Mouse (Mus musculus) forebrain, embryonic 15.5 days (tissue): ENCODE data around the gene Ddc. TPM values are rescaled to one million over a fixed set of nuclear protein-coding genes. Genes with fewer than 3 reads are reported as not detected.
A peak's percentile ranks its signal among the peaks of the same experiment; 100 is the strongest.

Experiments
- ATAC-seq: fragments of 200-750 bp; cut with Nextera tagmentation; replicated peaks from 2 replicates; pipeline ENCODE4 v1.8.0; 2017; ENCODE audit warnings: mild to moderate bottlenecking, moderate TSS enrichment, moderate library complexity
- H3K27ac ChIP-seq: fragments of 300-500 bp; sonication (generic); replicated peaks from 2 replicates; pipeline ENCODE4 v1.5.1; 2015; ENCODE audit warnings: mild to moderate bottlenecking, inconsistent platforms
- H3K27me3 ChIP-seq: fragments of 300-500 bp; sonication (generic); 2 replicates; pipeline ENCODE4 v1.6.1; 2015; ENCODE audit warnings: inconsistent platforms
- H3K36me3 ChIP-seq: fragments of 300-500 bp; sonication (generic); 2 replicates; pipeline ENCODE4 v1.6.1; 2015; ENCODE audit warnings: mild to moderate bottlenecking, inconsistent platforms
- H3K4me1 ChIP-seq: fragments of 300-500 bp; sonication (generic); 2 replicates; pipeline ENCODE4 v1.6.1; 2015; ENCODE audit warnings: inconsistent platforms
- H3K4me2 ChIP-seq: fragments of 300-500 bp; sonication (generic); replicated peaks from 2 replicates; pipeline ENCODE4 v1.6.1; 2015; ENCODE audit warnings: mild to moderate bottlenecking, inconsistent platforms
- H3K4me3 ChIP-seq: fragments of 300-500 bp; sonication (generic); 2 replicates; pipeline ENCODE4 v1.5.1; 2015; ENCODE audit warnings: mild to moderate bottlenecking, inconsistent platforms
- H3K9ac ChIP-seq: fragments of 300-500 bp; sonication (generic); replicated peaks from 2 replicates; pipeline ENCODE4 v1.6.1; 2015; ENCODE audit warnings: mild to moderate bottlenecking, inconsistent platforms
- H3K9me3 ChIP-seq: fragments of 300-500 bp; sonication (generic); 2 replicates; pipeline ENCODE4 v1.6.1; 2016; ENCODE audit warnings: inconsistent platforms
- WGBS: fragments of 180-500 bp; shearing (Covaris S2); methylation state at CpG from one replicate; pipeline ENCODE4 v1.1.7; 2015; ENCODE audit warnings: mixed read lengths; 5-methylcytosine and 5-hydroxymethylcytosine counted together
- polyA plus RNA-seq: library from polyadenylated mRNA; unstranded; fragments of >200 nt; fragmentation: Nextera tagmentation; extraction: Ambion mirVana; gene quantifications from 2 replicates; pipeline ENCODE4 v1.2.1, GENCODE M21; 2015

Gene Ddc
- polyA plus RNA-seq, 1 experiment from 2014 or later: 6.9 TPM

DNA sequence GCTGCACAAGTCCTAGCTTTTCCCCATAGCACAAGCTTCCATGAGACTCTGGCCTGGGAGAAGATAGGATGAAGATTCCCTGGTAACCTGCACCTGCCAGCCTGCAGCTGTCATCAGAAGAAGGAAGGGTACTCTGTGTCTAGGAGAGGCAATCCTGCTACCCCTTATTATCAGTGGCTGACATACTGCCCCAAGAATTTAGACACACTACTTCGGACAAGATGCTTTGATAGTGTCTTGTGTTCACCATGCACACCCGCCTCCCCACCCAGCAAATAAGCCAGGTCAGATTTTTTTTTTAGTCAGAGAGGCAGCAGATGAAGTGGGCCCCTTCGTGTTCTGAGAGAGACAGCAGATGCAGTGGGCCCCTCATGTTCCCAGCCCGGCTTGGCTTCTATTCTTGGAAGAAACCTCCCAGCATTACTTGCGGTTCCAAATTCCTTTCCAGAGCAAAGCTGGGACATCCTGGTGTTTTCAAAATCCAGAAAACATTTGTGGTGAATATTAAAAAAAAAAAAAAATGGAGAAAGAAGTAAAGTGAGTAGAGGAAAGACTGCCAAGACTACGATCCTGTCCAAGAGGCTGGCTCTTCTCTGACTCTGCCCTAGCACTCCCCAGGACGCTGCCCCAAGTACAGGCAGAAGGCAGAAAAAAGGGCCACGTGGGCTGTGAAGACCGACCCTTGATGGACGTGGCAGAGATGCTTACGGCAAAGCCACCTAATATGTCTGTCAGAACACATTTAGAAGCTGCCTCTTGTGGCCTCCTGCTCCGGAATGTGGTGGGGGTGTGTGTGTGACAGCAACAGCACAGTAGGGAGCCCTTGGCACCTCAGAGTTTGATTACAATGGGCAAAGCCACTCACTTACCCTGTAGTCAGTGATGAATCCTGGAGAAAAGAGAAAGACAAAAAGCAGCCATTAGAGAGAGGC is 73.7 kb downstream of the Ddc start:
- Histone ChIP-seq H3K4me1 (peaks cover 43% of the 10 kb centered on the region), H3K36me3 (no peaks in the 10 kb centered on the region), H3K27ac (no peak overlapping the region; the same call in 1 of the 2 replicates), H3K4me3 (no peak overlapping the region), H3K27me3 (no peaks in the 10 kb centered on the region), H3K4me2 (no peak overlapping the region), H3K9ac (no peak overlapping the region), H3K9me3 (no peaks in the 10 kb centered on the region)
- WGBS: 32% methylated on average over 12 of the region's 12 CpGs
- ATAC-seq: no peak

DNA sequence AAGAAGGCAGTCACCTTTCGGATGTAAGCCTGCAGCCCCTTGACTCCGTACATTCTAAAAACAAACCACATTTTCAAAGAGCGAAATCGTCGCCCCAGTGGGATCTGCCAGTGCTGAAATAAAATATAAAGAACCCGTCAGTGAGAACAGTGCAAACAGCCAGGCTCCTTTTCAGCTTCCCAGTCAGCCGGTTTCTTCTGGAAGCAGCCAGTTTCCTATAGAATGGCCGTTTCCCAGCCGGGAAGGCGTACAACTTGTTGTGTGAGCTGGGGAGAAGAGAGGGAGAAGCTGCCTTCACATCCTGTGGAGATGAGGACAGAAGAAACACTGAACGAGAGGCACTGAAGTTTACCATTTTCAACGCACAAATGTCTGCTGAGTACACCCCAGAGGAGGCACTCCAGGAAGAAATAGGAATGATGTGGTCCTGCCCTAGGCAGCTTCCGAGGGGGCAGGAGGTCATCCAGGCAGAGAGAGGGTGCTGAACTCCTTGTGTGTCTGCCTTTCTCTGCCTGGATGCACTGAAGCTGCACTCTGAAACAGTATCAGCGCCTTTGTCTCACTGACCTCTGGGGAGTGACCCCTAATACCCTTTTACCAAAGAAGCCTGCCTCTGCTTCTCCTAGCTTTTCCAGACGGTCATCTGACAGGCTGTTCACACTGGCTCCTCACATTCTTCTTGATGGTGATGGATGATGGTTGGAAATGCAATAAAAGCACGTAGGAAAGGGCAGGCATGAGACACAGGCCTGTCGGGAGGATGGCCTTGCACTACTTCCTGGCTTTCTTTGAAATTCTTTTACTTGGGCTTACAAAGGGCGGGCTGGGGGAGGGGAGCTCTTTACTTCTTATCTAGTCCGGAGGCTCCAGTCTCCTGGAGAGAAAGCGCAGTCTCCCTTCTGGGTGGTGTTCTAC is 75.5 kb downstream of the Ddc start:
- Histone ChIP-seq H3K4me2 (peak overlapping the region; percentile 41), H3K9ac (peak overlapping the region; percentile 37), H3K4me1 (peaks cover 32% of the 10 kb centered on the region), H3K4me3 (peak overlapping the region; percentile 23), H3K27me3 (no peaks in the 10 kb centered on the region), H3K9me3 (no peaks in the 10 kb centered on the region), H3K27ac (peak overlapping the region; percentile 57), H3K36me3 (no peaks in the 10 kb centered on the region)
- ATAC-seq: peak; percentile 20; the same call in 1 of the 2 replicates
- 11% methylated on average over 20 of the region's 20 CpGs for WGBS

DNA sequence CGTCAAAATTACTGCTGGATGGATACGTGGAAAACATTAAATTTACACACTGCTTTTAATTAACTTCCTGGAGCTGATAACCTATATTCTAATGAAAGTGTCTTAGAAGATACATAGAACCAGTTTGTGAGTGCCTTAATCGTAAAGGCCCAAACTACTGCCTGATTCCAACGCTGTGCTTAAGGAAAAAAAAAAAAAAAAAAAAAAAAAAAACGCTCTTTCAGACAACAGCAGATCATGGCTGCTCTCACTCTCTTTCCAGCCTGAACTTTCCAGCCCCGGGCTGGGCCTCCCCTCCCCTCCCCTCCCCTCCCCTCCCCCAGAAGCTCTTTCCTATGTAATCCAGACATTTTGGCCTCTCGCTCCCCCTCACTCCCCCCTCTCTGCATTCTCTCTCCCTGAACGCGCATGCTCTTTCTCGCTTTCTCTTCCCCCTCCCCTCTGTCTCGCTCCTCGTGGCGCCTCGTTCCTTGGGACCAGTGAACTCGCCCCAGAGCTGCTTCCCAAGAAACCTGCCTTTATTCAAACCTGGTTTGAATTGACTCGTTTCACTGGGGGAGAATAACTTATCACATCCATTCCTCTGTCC is 76.5 kb downstream of the Ddc start:
- Histone ChIP-seq H3K4me2 (peak overlapping the region; percentile 41), H3K4me3 (peak overlapping the region; percentile 23), H3K27me3 (no peaks in the 10 kb centered on the region), H3K36me3 (no peaks in the 10 kb centered on the region), H3K27ac (peak overlapping the region; percentile 57), H3K4me1 (peaks cover 32% of the 10 kb centered on the region), H3K9me3 (no peaks in the 10 kb centered on the region), H3K9ac (peak overlapping the region; percentile 37)
- peak; percentile 84 for ATAC-seq
- 5% methylated on average over 15 of the region's 16 CpGs for WGBS

DNA sequence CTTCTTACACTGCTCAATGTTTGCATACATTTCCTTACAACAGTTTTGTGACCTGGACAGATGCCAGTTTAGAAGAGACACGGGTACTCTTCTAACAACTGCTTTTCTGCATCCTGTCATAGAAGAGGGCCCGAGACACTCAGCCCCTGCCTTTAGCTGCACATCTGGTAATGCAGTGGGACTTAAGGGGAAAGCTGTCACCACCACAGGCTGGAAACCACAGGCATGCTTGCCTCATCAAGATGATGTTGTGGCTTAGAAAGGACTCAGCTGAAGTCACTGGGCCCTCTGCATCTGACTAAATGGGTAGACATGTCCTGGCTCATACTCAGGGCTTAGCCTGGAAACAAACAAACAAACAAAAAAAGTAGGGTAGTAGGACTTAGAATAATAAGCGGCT is 77.2 kb downstream of the Ddc start:
- Histone ChIP-seq H3K4me1 (peaks cover 32% of the 10 kb centered on the region), H3K4me3 (no peak overlapping the region), H3K36me3 (no peaks in the 10 kb centered on the region), H3K4me2 (no peak overlapping the region), H3K9ac (no peak overlapping the region), H3K27ac (peak overlapping the region; percentile 11; the same call in 1 of the 2 replicates), H3K9me3 (no peaks in the 10 kb centered on the region), H3K27me3 (no peaks in the 10 kb centered on the region)
- 66% methylated on average over 3 of the region's 3 CpGs for WGBS
- ATAC-seq: peak; percentile 9; the same call in 1 of the 2 replicates

DNA sequence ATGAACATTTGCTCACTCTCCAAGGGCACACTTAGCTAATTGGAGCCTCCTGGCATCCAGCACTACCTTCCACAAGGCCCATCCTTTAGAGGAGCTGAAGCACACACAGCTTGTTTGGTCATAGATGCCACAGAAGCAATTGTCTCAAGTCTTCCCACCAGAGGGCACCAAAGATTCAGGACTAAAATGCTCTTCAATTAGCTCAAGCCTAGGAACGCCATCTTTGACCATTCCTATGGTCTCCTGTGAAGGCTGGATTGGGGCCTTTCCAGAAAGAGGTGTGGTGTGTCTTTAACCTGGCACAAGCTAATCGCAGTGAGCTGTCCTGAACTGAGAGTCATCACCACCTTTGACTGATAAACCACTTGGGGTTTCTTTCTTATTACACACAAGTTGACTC is 77.7 kb downstream of the Ddc start:
- 0 out of 2 replicates have a peak overlapping the region, but pooled peaks have one; percentile 11 for H3K27ac ChIP-seq
- no peak overlapping the region for H3K9ac ChIP-seq
- WGBS: 2% methylated on average over 2 of the region's 2 CpGs
- H3K4me3 ChIP-seq: no peak overlapping the region
- H3K36me3 ChIP-seq: no peaks in the 10 kb centered on the region
- H3K9me3 ChIP-seq: no peaks in the 10 kb centered on the region
- peak; percentile 65 for ATAC-seq
- H3K4me2 ChIP-seq: no peak overlapping the region
- H3K4me1 ChIP-seq: peaks cover 31% of the 10 kb centered on the region
- no peaks in the 10 kb centered on the region for H3K27me3 ChIP-seq

DNA sequence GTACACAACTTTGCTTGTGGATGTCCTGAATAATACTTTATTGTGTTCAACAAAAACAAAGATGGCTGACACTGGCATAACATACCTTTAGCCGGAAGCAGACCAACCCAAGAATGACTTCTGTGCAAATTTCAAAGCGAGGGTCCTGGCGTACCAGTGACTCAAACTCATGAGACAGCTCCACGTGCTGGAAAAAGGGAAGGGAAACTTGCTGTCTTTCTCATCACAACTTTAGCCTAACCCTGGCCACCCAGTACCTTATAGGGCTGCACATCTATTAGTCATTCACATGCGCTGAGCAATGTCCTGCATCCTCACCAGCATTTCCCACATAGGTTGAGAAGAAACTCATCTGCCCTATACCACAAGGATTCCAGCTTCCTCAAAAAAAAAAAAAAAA is 78.7 kb downstream of the Ddc start:
- Histone ChIP-seq H3K9me3 (no peaks in the 10 kb centered on the region), H3K4me1 (peaks cover 22% of the 10 kb centered on the region), H3K4me2 (no peak overlapping the region), H3K27me3 (no peaks in the 10 kb centered on the region), H3K27ac (no peak overlapping the region), H3K4me3 (no peak overlapping the region), H3K9ac (no peak overlapping the region), H3K36me3 (no peaks in the 10 kb centered on the region)
- 97% methylated on average over 5 of the region's 5 CpGs for WGBS
- ATAC-seq: no peak

DNA sequence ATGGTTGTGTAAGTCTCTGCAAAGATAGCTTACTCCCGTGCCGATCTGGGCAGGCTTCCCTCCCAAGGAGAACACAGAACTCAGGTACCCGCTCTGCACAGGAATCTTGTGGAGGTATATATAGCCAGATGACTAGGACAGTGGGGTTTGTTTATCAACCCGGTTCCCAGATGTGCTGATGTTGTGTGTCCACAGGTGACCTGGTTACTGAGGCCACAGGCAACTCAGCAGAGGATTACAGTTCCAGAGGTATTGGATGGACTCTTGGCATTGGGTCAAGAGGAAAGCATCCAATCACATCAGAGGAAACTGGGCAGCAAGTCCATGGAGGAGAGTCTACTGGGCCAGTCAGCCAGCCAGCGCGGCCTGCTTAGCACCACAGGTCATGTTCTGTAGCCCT is 79.1 kb downstream of the Ddc start:
- Histone ChIP-seq H3K36me3 (no peaks in the 10 kb centered on the region), H3K4me1 (peaks cover 22% of the 10 kb centered on the region), H3K4me2 (no peak overlapping the region), H3K9ac (no peak overlapping the region), H3K4me3 (no peak overlapping the region), H3K27ac (no peak overlapping the region), H3K27me3 (no peaks in the 10 kb centered on the region), H3K9me3 (no peaks in the 10 kb centered on the region)
- ATAC-seq: no peak
- WGBS: 92% methylated on average over 6 of the region's 6 CpGs

DNA sequence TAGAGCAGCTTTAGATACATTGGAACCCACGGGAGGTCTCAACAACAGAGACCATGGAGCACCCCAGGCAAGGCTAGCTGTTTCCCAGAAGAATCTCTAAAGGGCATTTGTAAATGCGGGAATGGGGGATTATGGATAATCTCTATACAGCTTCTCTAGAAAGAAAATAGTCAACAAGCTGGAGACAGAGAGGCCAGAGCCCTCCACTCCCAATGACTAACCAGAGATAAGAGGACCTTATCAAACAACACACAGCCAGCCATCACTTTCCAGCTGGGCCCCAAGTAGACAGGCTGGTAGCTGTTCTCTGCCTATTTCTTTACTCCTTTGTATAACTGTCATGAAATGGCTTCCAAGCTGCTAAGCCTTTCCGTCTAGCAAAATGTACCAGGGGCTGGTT is 82.2 kb downstream of the Ddc start:
- Histone ChIP-seq H3K4me1 (peaks cover 1% of the 10 kb centered on the region; the same call in 1 of the 2 replicates), H3K27me3 (no peaks in the 10 kb centered on the region), H3K9ac (no peak overlapping the region), H3K4me2 (no peak overlapping the region), H3K36me3 (no peaks in the 10 kb centered on the region), H3K9me3 (no peaks in the 10 kb centered on the region), H3K27ac (no peak overlapping the region), H3K4me3 (no peak overlapping the region)
- no peak for ATAC-seq
- WGBS: 50% methylated on average over 3 of the region's 3 CpGs

DNA sequence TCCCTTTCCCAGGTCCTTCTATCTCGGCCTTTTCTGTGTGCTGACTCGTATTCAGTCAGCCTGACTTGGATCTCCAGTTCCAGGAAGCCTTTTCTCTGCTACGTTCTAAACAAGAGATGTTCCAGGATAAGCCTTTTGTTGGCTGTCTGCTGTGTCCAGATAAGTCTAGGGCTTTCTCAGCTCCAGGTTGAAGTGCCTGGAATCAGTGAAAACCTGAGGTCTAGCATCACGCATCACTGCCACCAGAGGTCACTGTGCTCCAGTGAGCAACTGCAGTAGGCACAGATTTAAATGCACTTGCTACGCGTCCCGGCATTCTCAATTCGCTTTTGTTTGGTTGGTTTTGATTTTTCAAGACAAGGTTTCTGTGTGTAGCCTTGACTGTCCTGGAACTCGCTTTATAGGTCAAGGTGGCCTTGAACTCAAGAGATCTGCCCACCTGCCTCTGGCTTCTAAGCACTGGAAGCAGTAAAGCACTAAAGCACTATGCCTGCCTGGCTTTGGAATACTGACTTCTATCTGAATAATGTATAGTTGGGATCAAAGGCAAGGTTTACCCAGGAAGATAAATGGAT is 86.0 kb downstream of the Ddc start:
- WGBS: 20% methylated on average over 9 of the region's 9 CpGs
- Histone ChIP-seq H3K27ac (no peak overlapping the region), H3K4me3 (no peak overlapping the region), H3K4me2 (peak overlapping the region; percentile 39), H3K36me3 (no peaks in the 10 kb centered on the region), H3K9ac (peak overlapping the region; percentile 46), H3K27me3 (no peaks in the 10 kb centered on the region), H3K9me3 (no peaks in the 10 kb centered on the region), H3K4me1 (peaks cover 14% of the 10 kb centered on the region)
- ATAC-seq: 0 out of 2 replicates have a peak, but pooled peaks have one; percentile 18

DNA sequence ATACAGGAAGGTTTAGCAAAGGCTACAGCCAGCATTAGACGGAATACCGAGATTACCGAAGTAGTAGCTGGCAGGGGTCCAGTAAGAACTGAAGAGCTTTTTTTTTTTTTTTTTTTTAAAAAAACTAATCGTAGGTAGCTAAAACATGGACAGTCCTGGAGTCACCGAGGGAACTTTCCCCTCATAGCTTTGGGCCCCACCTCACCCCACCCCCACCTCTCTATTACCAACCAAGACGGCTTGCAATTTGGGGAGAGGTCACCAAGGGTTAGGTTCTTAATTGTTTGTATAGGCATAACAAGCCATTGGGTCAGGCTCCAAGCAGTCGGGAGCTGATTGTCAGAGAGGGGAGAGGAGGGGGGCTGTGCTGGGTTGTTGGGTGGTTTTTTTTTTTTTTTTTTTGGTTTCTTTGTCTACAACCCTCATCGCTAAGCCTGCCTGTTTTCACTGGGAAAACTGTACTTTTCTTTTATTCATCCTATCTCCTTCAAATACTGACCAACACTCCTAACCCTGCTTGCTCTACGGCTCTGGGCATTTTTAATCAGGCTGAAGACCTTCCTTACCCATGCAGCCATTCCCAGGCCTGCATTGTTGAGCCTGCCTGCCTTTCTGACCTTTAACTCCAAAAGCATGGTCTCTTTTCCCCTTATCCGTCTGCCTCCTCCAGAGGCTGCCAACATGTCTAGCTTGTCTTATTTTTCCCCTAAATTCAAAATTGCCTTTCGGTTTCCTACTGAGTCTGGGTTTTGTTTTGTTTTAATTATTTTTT is 88.4 kb downstream of the Ddc start:
- Histone ChIP-seq H3K27me3 (no peaks in the 10 kb centered on the region), H3K36me3 (0 out of 2 replicates have a peak, but pooled peaks cover 2% of the 10 kb centered on the region), H3K4me3 (peak overlapping the region; percentile 62), H3K9ac (peak overlapping the region; percentile 88), H3K4me1 (peaks cover 14% of the 10 kb centered on the region), H3K9me3 (no peaks in the 10 kb centered on the region), H3K27ac (peak overlapping the region; percentile 96), H3K4me2 (peak overlapping the region; percentile 78)
- 4% methylated on average over 11 of the region's 11 CpGs for WGBS
- ATAC-seq: peak; percentile 40
